8 mouse cellular contexts compared by ENCODE assay signal in the genomic region with DNA sequence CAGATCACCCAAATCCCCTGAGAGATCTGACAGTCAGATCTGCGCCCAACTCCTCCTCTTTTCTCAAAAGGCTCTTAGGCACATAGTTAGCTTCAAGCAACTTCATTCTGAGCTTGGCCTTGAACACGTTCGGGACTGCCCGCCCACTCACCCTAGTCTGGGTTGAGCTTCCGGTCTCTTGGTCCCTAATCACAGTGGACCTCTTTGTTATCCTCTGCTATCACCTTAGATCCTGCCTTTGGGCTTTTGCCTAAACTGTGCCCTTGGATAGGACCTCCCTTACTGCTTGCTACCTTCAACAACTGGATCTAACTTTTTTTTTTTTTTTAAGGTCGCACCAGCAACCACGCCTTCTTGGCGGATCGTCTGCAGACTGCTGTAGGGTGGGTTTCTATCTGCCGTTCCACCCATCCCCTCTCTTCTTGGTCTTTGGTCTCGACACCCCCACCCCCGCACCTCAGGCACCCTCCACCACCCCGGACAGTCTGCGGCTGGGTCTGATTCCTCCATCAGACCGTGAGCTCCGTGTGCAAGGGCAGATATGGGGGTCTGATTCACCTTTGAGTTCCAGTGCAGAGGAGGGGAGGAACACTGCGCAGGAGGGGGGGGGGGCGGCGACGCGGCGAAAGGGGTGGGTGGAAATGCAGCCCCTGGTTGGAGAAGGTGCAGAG. TPM values are rescaled to one million over a fixed set of nuclear protein-coding genes. Genes with fewer than 3 reads are reported as not detected.
A peak's percentile ranks its signal among the peaks of the same experiment; 100 is the strongest.
DNase-seq lines count a peak whose midpoint lies in the region; ATAC-seq and TF ChIP-seq lines count a peak whose summit lies in the region.

No protein-coding gene starts in this region.

- peak overlapping the region; percentile 92 for H3K4me2 ChIP-seq in forebrain, embryonic 13.5 days
- peak overlapping the region; percentile 92 for H3K4me2 ChIP-seq in hindbrain, embryonic 12.5 days (replicated peaks)
- H3K4me2 ChIP-seq in limb, embryonic 13.5 days (replicated peaks) = peak overlapping the region; percentile 88
- H3K4me2 ChIP-seq in midbrain, postnatal 0 days (ENCODE audit: low read depth, low read length, poor library complexity, severe bottlenecking) = peak overlapping the region; percentile 89

- peak overlapping the region; percentile 100 for H3K27ac ChIP-seq in forebrain, embryonic 13.5 days
- peak overlapping the region; percentile 100 for H3K27ac ChIP-seq in hindbrain, embryonic 12.5 days
- peak overlapping the region; percentile 100 for H3K27ac ChIP-seq in limb, embryonic 13.5 days
- H3K27ac ChIP-seq in midbrain, postnatal 0 days (ENCODE audit: low read depth, low read length) = peak overlapping the region; percentile 100

- H3K36me3 ChIP-seq in forebrain, embryonic 13.5 days (ENCODE audit: poor library complexity, severe bottlenecking) = peaks cover 5% of the 10 kb centered on the region
- H3K36me3 ChIP-seq in hindbrain, embryonic 12.5 days = peaks cover 6% of the 10 kb centered on the region
- peaks cover 9% of the 10 kb centered on the region for H3K36me3 ChIP-seq in limb, embryonic 13.5 days
- no peaks in the 10 kb centered on the region for H3K36me3 ChIP-seq in midbrain, postnatal 0 days (ENCODE audit: insufficient read depth, low read length)

- WGBS in forebrain, embryonic 13.5 days = under 1% methylated on average over 18 of the region's 22 CpGs
- 1% methylated on average over 20 of the region's 22 CpGs for WGBS in hindbrain, embryonic 12.5 days
- WGBS in limb, embryonic 13.5 days = under 1% methylated on average over 20 of the region's 22 CpGs
- WGBS in midbrain, postnatal 0 days = under 1% methylated on average over 18 of the region's 22 CpGs

- no peak for TF ChIP-seq CTCF in midbrain, postnatal 0 days (IDR thresholded peaks at IDR 0.05)

- peaks cover 23% of the 10 kb centered on the region for H3K4me1 ChIP-seq in forebrain, embryonic 13.5 days
- H3K4me1 ChIP-seq in hindbrain, embryonic 12.5 days = peaks cover 19% of the 10 kb centered on the region
- peaks cover 19% of the 10 kb centered on the region for H3K4me1 ChIP-seq in limb, embryonic 13.5 days
- peaks cover 15% of the 10 kb centered on the region; the same call in 1 of the 2 replicates for H3K4me1 ChIP-seq in midbrain, postnatal 0 days (ENCODE audit: insufficient read depth, low read length)

- peak overlapping the region; percentile 98 for H3K9ac ChIP-seq in forebrain, embryonic 13.5 days
- peak overlapping the region; percentile 95 for H3K9ac ChIP-seq in hindbrain, embryonic 12.5 days
- H3K9ac ChIP-seq in limb, embryonic 13.5 days = peak overlapping the region; percentile 94
- peak overlapping the region; percentile 98 for H3K9ac ChIP-seq in midbrain, postnatal 0 days (replicated peaks; ENCODE audit: low read length, poor library complexity, severe bottlenecking)

- H3K4me3 ChIP-seq in forebrain, embryonic 13.5 days = peak overlapping the region; percentile 85
- peak overlapping the region; percentile 88 for H3K4me3 ChIP-seq in hindbrain, embryonic 12.5 days
- peak overlapping the region; percentile 83 for H3K4me3 ChIP-seq in limb, embryonic 13.5 days
- H3K4me3 ChIP-seq in midbrain, postnatal 0 days (ENCODE audit: low read depth, low read length) = peak overlapping the region; percentile 90

- peak; percentile 21 to 25 for DNase-seq in layer of hippocampus, postnatal 36 days
- no peak for DNase-seq in layer of hippocampus, postnatal 14 days (ENCODE audit: low spot score in 2 of 2)
- peak; percentile 59 for DNase-seq in midbrain, postnatal 0 days (ENCODE audit: low spot score)
- peak; percentile 73 for DNase-seq in testis, postnatal 10 days (ENCODE audit: low spot score)

- no peaks in the 10 kb centered on the region for H3K27me3 ChIP-seq in forebrain, embryonic 13.5 days
- no peaks in the 10 kb centered on the region for H3K27me3 ChIP-seq in hindbrain, embryonic 12.5 days
- no peaks in the 10 kb centered on the region for H3K27me3 ChIP-seq in limb, embryonic 13.5 days
- H3K27me3 ChIP-seq in midbrain, postnatal 0 days (ENCODE audit: insufficient read depth, low read length) = no peaks in the 10 kb centered on the region

- peak; percentile 17 for ATAC-seq in cerebellum, adult (ENCODE audit: insufficient number of reproducible peaks, low FRiP score, low TSS enrichment)
- ATAC-seq in forebrain, embryonic 13.5 days = peak; percentile 31
- ATAC-seq in hindbrain, embryonic 12.5 days (ENCODE audit: low FRiP score) = peak; percentile 38
- peak; percentile 58 for ATAC-seq in limb, embryonic 13.5 days (ENCODE audit: low FRiP score, low read depth)
- peak; percentile 61 for ATAC-seq in midbrain, postnatal 0 days (ENCODE audit: low FRiP score)

- no peaks in the 10 kb centered on the region for H3K9me3 ChIP-seq in forebrain, embryonic 13.5 days (replicated peaks)
- no peaks in the 10 kb centered on the region for H3K9me3 ChIP-seq in hindbrain, embryonic 12.5 days (replicated peaks)
- no peaks in the 10 kb centered on the region for H3K9me3 ChIP-seq in limb, embryonic 13.5 days
- no peaks in the 10 kb centered on the region for H3K9me3 ChIP-seq in midbrain, postnatal 0 days (ENCODE audit: low read length)

RNA-seq across cellular contexts. Expression of gene Spaca6, which starts 0.9 kb away (rescaled TPM):
- total RNA-seq in layer of hippocampus, postnatal 36 days (2021) = 10 to 100 TPM; 89.5 to 99.7 TPM
- 100 to 1,000 TPM in 1 of 2 experiments, 10 to 100 TPM in 1; 91.4 to 104 TPM for total RNA-seq in layer of hippocampus, postnatal 14 days (2021)
- 34.7 and 36.9 TPM in 2 replicates for polyA plus RNA-seq in forebrain, embryonic 13.5 days (2015; fragmentation: Nextera tagmentation; extraction: Ambion mirVana)
- 50.5 and 56.4 TPM in 2 replicates for polyA plus RNA-seq in hindbrain, embryonic 12.5 days (2016; fragmentation: Nextera tagmentation; extraction: Ambion mirVana)
- 56.0 and 59.7 TPM in 2 replicates for polyA plus RNA-seq in limb, embryonic 13.5 days (2015; fragmentation: Nextera tagmentation; extraction: Ambion mirVana)
- total RNA-seq in midbrain, postnatal 0 days (2014; rRNA removed) = 17.4 and 34.0 TPM in 2 replicates
- polyA plus RNA-seq in midbrain, postnatal 0 days (2015; fragmentation: Nextera tagmentation; extraction: Ambion mirVana) = 14.1 and 16.2 TPM in 2 replicates

RNA-seq across cellular contexts. Expression of gene Has1, which starts 28.9 kb away (rescaled TPM):
- total RNA-seq in layer of hippocampus, postnatal 36 days (2021) = under 1 TPM; 0.32 to 0.61 TPM
- under 1 TPM; 0.25 to 0.45 TPM for total RNA-seq in layer of hippocampus, postnatal 14 days (2021)
- polyA plus RNA-seq in forebrain, embryonic 13.5 days (2015; fragmentation: Nextera tagmentation; extraction: Ambion mirVana) = 0.65 and 0.77 TPM in 2 replicates
- 1.3 and 1.4 TPM in 2 replicates for polyA plus RNA-seq in hindbrain, embryonic 12.5 days (2016; fragmentation: Nextera tagmentation; extraction: Ambion mirVana)
- polyA plus RNA-seq in limb, embryonic 13.5 days (2015; fragmentation: Nextera tagmentation; extraction: Ambion mirVana) = 1.5 and 1.7 TPM in 2 replicates
- 1.1 and 1.5 TPM in 2 replicates for total RNA-seq in midbrain, postnatal 0 days (2014; rRNA removed)
- 0.81 and 0.91 TPM in 2 replicates for polyA plus RNA-seq in midbrain, postnatal 0 days (2015; fragmentation: Nextera tagmentation; extraction: Ambion mirVana)

RNA-seq across cellular contexts. Expression of gene Fpr1, which starts 57.7 kb away (rescaled TPM):
- total RNA-seq in layer of hippocampus, postnatal 36 days (2021) = not detected
- total RNA-seq in layer of hippocampus, postnatal 14 days (2021) = not detected
- not detected in 2 replicates for polyA plus RNA-seq in forebrain, embryonic 13.5 days (2015; fragmentation: Nextera tagmentation; extraction: Ambion mirVana)
- 0.23 TPM in 1 of 2 replicates, not detected in the other for polyA plus RNA-seq in hindbrain, embryonic 12.5 days (2016; fragmentation: Nextera tagmentation; extraction: Ambion mirVana)
- polyA plus RNA-seq in limb, embryonic 13.5 days (2015; fragmentation: Nextera tagmentation; extraction: Ambion mirVana) = not detected in 2 replicates
- 0.52 TPM in 1 of 2 replicates, not detected in the other for total RNA-seq in midbrain, postnatal 0 days (2014; rRNA removed)
- polyA plus RNA-seq in midbrain, postnatal 0 days (2015; fragmentation: Nextera tagmentation; extraction: Ambion mirVana) = 0.22 TPM in 1 of 2 replicates, not detected in the other

Comparison
In these comparisons a context has a peak if more than half of its experiments do, and no peak if none do; other contexts are left out.
1. DNase-seq: peak in layer of hippocampus, postnatal 36 days (2 of 2), midbrain, postnatal 0 days (single experiment) and testis, postnatal 10 days (single experiment); none in layer of hippocampus, postnatal 14 days (0 of 2).
2. Peak in every context shown above with its lines, with median percentiles within 50 percentile points of each other: ATAC-seq, H3K27ac ChIP-seq, H3K4me2 ChIP-seq, H3K4me3 ChIP-seq and H3K9ac ChIP-seq.